Mouse (Mus musculus): Measurements from ENCODE around the gene Asb1.

GRCm38 (mm10) chr1:91600671-91601361, 60.5 kb downstream of the Asb1 start:
- no peak for TF ChIP-seq ZC3H11A (IDR thresholded peaks at IDR 0.05; ENCODE audit: borderline replicate concordance, low read depth, low read length)
- TF ChIP-seq ZNF384 (IDR thresholded peaks at IDR 0.05; ENCODE audit: low read depth, low read length), result no peak
- TF ChIP-seq CHD2 (IDR thresholded peaks at IDR 0.05; ENCODE audit: low read depth, low read length), result no peak
- no peak for TF ChIP-seq MAFK (IDR thresholded peaks at IDR 0.05; ENCODE audit: insufficient read depth, low read depth, low read length)

Data from ES-E14 (cell line).